Mouse (Mus musculus) cerebellum, postnatal 10 days (tissue): ENCODE measurements around the gene Six5.

Experiments
- DNase-seq, 2 experiments: peaks; one replicate each; pipeline ENCODE4 v3.0.0; 2021; ENCODE audit warnings: mixed read lengths in 2 of 2

The Six5 gene

GRCm38 (mm10) chr7:19075723-19076585 is 18.4 kb upstream of the Six5 start, which contains the start of gene Dmwd:
Dmwd (plus strand) TSS chr7:19076227.
- DNase-seq = peak; percentile 97 to 99

- DNase-seq = peak; percentile 53 to 62
Observed at GRCm38 (mm10) chr7:19076586-19076991, 17.8 kb upstream of the Six5 start.

GRCm38 (mm10) chr7:19077761-19078160 is 16.6 kb upstream of the Six5 start:
- no peak for DNase-seq

- DNase-seq = peak in 1 of 2 experiments; percentile 10
Observed at GRCm38 (mm10) chr7:19078732-19079131, 15.7 kb upstream of the Six5 start.

GRCm38 (mm10) chr7:19080451-19080950 is 13.9 kb upstream of the Six5 start:
- no peak for DNase-seq

GRCm38 (mm10) chr7:19082171-19082570 is 12.2 kb upstream of the Six5 start:
- peak in 1 of 2 experiments; percentile 13 for DNase-seq

- DNase-seq = peak in 1 of 2 experiments; percentile 12
Observed at GRCm38 (mm10) chr7:19083096-19083495, 11.3 kb upstream of the Six5 start.

GRCm38 (mm10) chr7:19083701-19084100 is 10.7 kb upstream of the Six5 start, which contains the start of gene Dmpk:
Dmpk (plus strand) TSS chr7:19083849.
- DNase-seq = peak in 1 of 2 experiments; percentile 10

GRCm38 (mm10) chr7:19084277-19084771 is 10.1 kb upstream of the Six5 start:
- DNase-seq = peak in 1 of 2 experiments; percentile 17

GRCm38 (mm10) chr7:19084921-19085473 is 9.4 kb upstream of the Six5 start:
- peak in 1 of 2 experiments; percentile 24 for DNase-seq

- no peak for DNase-seq
Observed at GRCm38 (mm10) chr7:19085495-19085894, 8.9 kb upstream of the Six5 start.

GRCm38 (mm10) chr7:19086042-19086441 is 8.4 kb upstream of the Six5 start:
- DNase-seq = peak in 1 of 2 experiments; percentile 40

GRCm38 (mm10) chr7:19086760-19087159 is 7.6 kb upstream of the Six5 start:
- DNase-seq = peak in 1 of 2 experiments; percentile 14

GRCm38 (mm10) chr7:19088813-19089212 is 5.6 kb upstream of the Six5 start:
- DNase-seq = peak; percentile 74 to 79

GRCm38 (mm10) chr7:19091913-19092312 is 2.5 kb upstream of the Six5 start:
- no peak for DNase-seq

- DNase-seq = peak; percentile 61 to 65
Observed at GRCm38 (mm10) chr7:19092381-19093173, 1.8 kb upstream of the Six5 start.

- peak; percentile 86 for DNase-seq
Observed at GRCm38 (mm10) chr7:19093174-19093521, 1.2 kb upstream of the Six5 start.

- peak; percentile 85 for DNase-seq
Observed at GRCm38 (mm10) chr7:19093537-19094385, 633 bp upstream of the Six5 start.

GRCm38 (mm10) chr7:19094826-19095750 is 694 bp downstream of the Six5 start:
- DNase-seq = peak; percentile 49 to 61

GRCm38 (mm10) chr7:19095751-19096110 is 1.3 kb downstream of the Six5 start:
- peak; percentile 47 to 65 for DNase-seq
